Mouse (Mus musculus) urinary bladder, postnatal 0 days (tissue): ENCODE data around the gene Wfdc10. TPM values are rescaled to one million over a fixed set of nuclear protein-coding genes. Genes with fewer than 3 reads are reported as not detected.

Experiments
- polyA plus RNA-seq: library from polyadenylated mRNA; unstranded; fragments of >200 nt; fragmentation: Nextera tagmentation; extraction: Ambion mirVana; gene quantifications from 2 replicates; pipeline ENCODE4 v1.2.1, GENCODE M21; 2015

Wfdc10 gene
- 3.2 and 5.3 TPM in 2 replicates for polyA plus RNA-seq

GRCm38 (mm10) chr2:164655858-164656257 is at the start of gene Wfdc10:
Gene Wfdc10, plus strand, starts transcription at chr2:164656046.

GRCm38 (mm10) chr2:164613471-164613870 is 42.4 kb upstream of the Wfdc10 start, which contains the start of the genes Wfdc6b and Wfdc8:
Gene Wfdc6b, plus strand, starts transcription at chr2:164613522.
Gene Wfdc8, minus strand, starts transcription at chr2:164613626.

GRCm38 (mm10) chr2:164638696-164639095 is 17.1 kb upstream of the Wfdc10 start, which contains the start of gene Wfdc16:
Gene Wfdc16, minus strand, starts transcription at chr2:164638796.

GRCm38 (mm10) chr2:164656483-164656882 is 637 bp downstream of the Wfdc10 start, which contains the start of gene Wfdc9:
Gene Wfdc9, minus strand, starts transcription at chr2:164656583.

GRCm38 (mm10) chr2:164673987-164674386 is 18.1 kb downstream of the Wfdc10 start, which contains the start of gene Wfdc11:
Gene Wfdc11, minus strand, starts transcription at chr2:164674087.

GRCm38 (mm10) chr2:164684807-164685206 is 29.0 kb downstream of the Wfdc10 start, which contains the start of gene Wfdc13:
Gene Wfdc13, plus strand, starts transcription at chr2:164685107.

GRCm38 (mm10) chr2:164698201-164698600 is 42.4 kb downstream of the Wfdc10 start, which contains the start of gene Spint4:
Gene Spint4, plus strand, starts transcription at chr2:164698501.

Other genes with a start within 250 kb of the Wfdc10 start
- gene Sdc4, start 212.2 kb upstream of the Wfdc10 start, polyA plus RNA-seq, result 201 and 220 TPM in 2 replicates
- gene Sys1, start 199.1 kb upstream of the Wfdc10 start, polyA plus RNA-seq, result 58.1 and 67.9 TPM in 2 replicates
- gene Gm20458, start 195.1 kb upstream of the Wfdc10 start, polyA plus RNA-seq, result 31.1 and 41.5 TPM in 2 replicates
- not detected in 2 replicates for gene Trp53tg5, start 182.3 kb upstream of the Wfdc10 start, polyA plus RNA-seq
- gene Dbndd2, start 169.9 kb upstream of the Wfdc10 start, polyA plus RNA-seq, result 135 and 147 TPM in 2 replicates
- gene Pigt, start 158.5 kb upstream of the Wfdc10 start, polyA plus RNA-seq, result 53.3 and 56.6 TPM in 2 replicates
- gene Wfdc2, start 93.6 kb upstream of the Wfdc10 start, polyA plus RNA-seq, result 273 and 294 TPM in 2 replicates
- 1.4 and 1.5 TPM in 2 replicates for gene Spint3, start 82.6 kb upstream of the Wfdc10 start, polyA plus RNA-seq
- gene Wfdc6a, start 70.6 kb upstream of the Wfdc10 start, polyA plus RNA-seq, result 1.3 and 1.4 TPM in 2 replicates
- gene Eppin, start 62.5 kb upstream of the Wfdc10 start, polyA plus RNA-seq, result not detected in 2 replicates
- gene Wfdc6b, start 42.5 kb upstream of the Wfdc10 start, polyA plus RNA-seq, result not detected in 2 replicates
- not detected in 2 replicates for gene Wfdc8, start 42.4 kb upstream of the Wfdc10 start, polyA plus RNA-seq
- not detected in 2 replicates for gene Wfdc16, start 17.2 kb upstream of the Wfdc10 start, polyA plus RNA-seq
- not detected in 2 replicates for gene Wfdc9, start 537 bp downstream of the Wfdc10 start, polyA plus RNA-seq
- not detected in 2 replicates for gene Wfdc11, start 18.0 kb downstream of the Wfdc10 start, polyA plus RNA-seq
- gene Wfdc13, start 29.1 kb downstream of the Wfdc10 start, polyA plus RNA-seq, result 2.9 and 4.6 TPM in 2 replicates
- gene Spint4, start 42.5 kb downstream of the Wfdc10 start, polyA plus RNA-seq, result not detected in 2 replicates
- gene Spint5, start 59.3 kb downstream of the Wfdc10 start, polyA plus RNA-seq, result not detected in 2 replicates
- gene Wfdc3, start 89.9 kb downstream of the Wfdc10 start, polyA plus RNA-seq, result 1.6 and 1.7 TPM in 2 replicates
- 38.2 and 48.9 TPM in 2 replicates for gene Dnttip1, start 89.9 kb downstream of the Wfdc10 start, polyA plus RNA-seq
- 75.7 and 102 TPM in 2 replicates for gene Ube2c, start 113.9 kb downstream of the Wfdc10 start, polyA plus RNA-seq
- gene Tnnc2, start 123.9 kb downstream of the Wfdc10 start, polyA plus RNA-seq, result 383 and 450 TPM in 2 replicates
- 26.2 and 28.0 TPM in 2 replicates for gene Snx21, start 129.8 kb downstream of the Wfdc10 start, polyA plus RNA-seq
- 16.3 and 19.9 TPM in 2 replicates for gene Acot8, start 148.8 kb downstream of the Wfdc10 start, polyA plus RNA-seq
- gene Zswim3, start 149.1 kb downstream of the Wfdc10 start, polyA plus RNA-seq, result 5.0 and 5.7 TPM in 2 replicates
- 11.9 and 12.0 TPM in 2 replicates for gene Zswim1, start 166.6 kb downstream of the Wfdc10 start, polyA plus RNA-seq
- gene Spata25, start 172.5 kb downstream of the Wfdc10 start, polyA plus RNA-seq, result 0.36 TPM in 1 of 2 replicates, not detected in the other
- gene Ctsa, start 176.8 kb downstream of the Wfdc10 start, polyA plus RNA-seq, result 109 and 133 TPM in 2 replicates
- 14.3 and 16.1 TPM in 2 replicates for gene Neurl2, start 177.4 kb downstream of the Wfdc10 start, polyA plus RNA-seq
- 69.8 and 90.6 TPM in 2 replicates for gene Pltp, start 201.7 kb downstream of the Wfdc10 start, polyA plus RNA-seq
- 53.5 and 56.6 TPM in 2 replicates for gene Pcif1, start 223.3 kb downstream of the Wfdc10 start, polyA plus RNA-seq